Mouse (Mus musculus) lung, embryonic 16.5 days (tissue): ENCODE results near the gene Prss42. TPM values are rescaled to one million over a fixed set of nuclear protein-coding genes. Genes with fewer than 3 reads are reported as not detected.
A peak's percentile ranks its signal among the peaks of the same experiment; 100 is the strongest.

Experiments used
- ATAC-seq: fragments of 200-750 bp; cut with Nextera tagmentation; 2 replicates; pipeline ENCODE4 v1.8.0; 2017; ENCODE audit warnings: low read depth, mild to moderate bottlenecking, moderate library complexity
- H3K27ac ChIP-seq: fragments of 300-500 bp; sonication (generic); 2 replicates; pipeline ENCODE4 v1.5.1; 2014; ENCODE audit warnings: mild to moderate bottlenecking, control low read depth, low read length
- H3K27me3 ChIP-seq: fragments of 300-500 bp; sonication (generic); 2 replicates; pipeline ENCODE4 v1.6.1; 2014; ENCODE audit warnings: low read depth, low read length, mixed read lengths; ENCODE audit not compliant: control insufficient read depth, insufficient read depth
- H3K36me3 ChIP-seq: fragments of 300-500 bp; sonication (generic); 2 replicates; pipeline ENCODE4 v1.6.1; 2014; ENCODE audit warnings: low read length; ENCODE audit not compliant: control insufficient read depth, insufficient read depth
- H3K4me1 ChIP-seq: fragments of 300-500 bp; sonication (generic); replicated peaks from 2 replicates; pipeline ENCODE4 v1.6.1; 2014; ENCODE audit warnings: low read length, mixed read lengths; ENCODE audit not compliant: control insufficient read depth, insufficient read depth
- H3K4me2 ChIP-seq: fragments of 300-500 bp; sonication (generic); 2 replicates; pipeline ENCODE4 v1.6.1; 2014; ENCODE audit warnings: low read depth, low read length, control low read depth
- H3K4me3 ChIP-seq: fragments of 300-500 bp; sonication (generic); 2 replicates; pipeline ENCODE4 v1.5.1; 2014; ENCODE audit warnings: mild to moderate bottlenecking, low read length, control low read depth
- H3K9ac ChIP-seq: fragments of 300-500 bp; sonication (generic); 2 replicates; pipeline ENCODE4 v1.6.1; 2014; ENCODE audit warnings: low read length, control low read depth
- H3K9me3 ChIP-seq: fragments of 300-500 bp; sonication (generic); 2 replicates; pipeline ENCODE4 v1.6.1; 2016; ENCODE audit warnings: low read length; ENCODE audit not compliant: control insufficient read depth
- WGBS: fragments of 180-500 bp; shearing (Covaris S2); extraction: QIAGEN DNeasy Blood & Tissue Kit; methylation state at CpG from one replicate; pipeline ENCODE4 v1.1.7; 2014; 5-methylcytosine and 5-hydroxymethylcytosine counted together
- polyA plus RNA-seq: library from polyadenylated mRNA; unstranded; fragments of >200 nt; fragmentation: Nextera tagmentation; extraction: Ambion mirVana; gene quantifications from 2 replicates; pipeline ENCODE4 v1.2.1, GENCODE M21; 2015

Prss42 gene
- polyA plus RNA-seq, 1 experiment from 2014 or later = not detected

- Histone ChIP-seq H3K4me3 (peak overlapping the region; percentile 56), H3K9me3 (no peaks in the 10 kb centered on the region), H3K9ac (peak overlapping the region; percentile 69), H3K4me2 (peak overlapping the region; percentile 92), H3K36me3 (no peaks in the 10 kb centered on the region), H3K27ac (peak overlapping the region; percentile 58), H3K27me3 (no peaks in the 10 kb centered on the region), H3K4me1 (peaks cover 15% of the 10 kb centered on the region)
- under 1% methylated on average over 42 of the region's 43 CpGs for WGBS
- peak; percentile 94 for ATAC-seq
These were observed 16.7 kb upstream of the Prss42 start for GRCm38 (mm10) chr9:110781256-110781721.

DNA sequence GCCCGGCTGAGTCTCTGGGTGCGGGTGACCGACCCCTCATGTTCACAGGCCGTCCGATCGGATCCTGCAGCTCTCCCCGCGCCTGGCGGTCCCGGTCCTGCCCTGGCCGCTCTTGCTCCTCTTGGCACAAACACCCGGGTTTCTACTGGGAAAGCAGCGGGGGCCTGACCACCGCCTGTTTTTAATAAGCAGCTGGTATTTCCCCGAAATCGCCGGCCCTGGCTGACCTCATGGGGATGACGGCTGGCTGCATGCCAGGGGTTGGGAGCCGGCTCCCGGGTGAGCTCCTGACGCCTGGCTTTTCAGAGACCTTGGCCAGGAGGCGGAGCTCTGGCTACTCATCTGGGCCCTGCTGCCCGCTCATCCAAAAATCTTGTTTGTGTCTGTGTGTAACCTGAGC lies 16.2 kb upstream of the Prss42 start:
- Histone ChIP-seq H3K9me3 (no peaks in the 10 kb centered on the region), H3K9ac (peak overlapping the region; percentile 69), H3K4me3 (peak overlapping the region; percentile 56), H3K27ac (peak overlapping the region; percentile 58), H3K4me2 (peak overlapping the region; percentile 92), H3K27me3 (no peaks in the 10 kb centered on the region), H3K4me1 (peaks cover 15% of the 10 kb centered on the region), H3K36me3 (no peaks in the 10 kb centered on the region)
- peak; percentile 80 for ATAC-seq
- 0% methylated on average over 23 of the region's 23 CpGs for WGBS

DNA sequence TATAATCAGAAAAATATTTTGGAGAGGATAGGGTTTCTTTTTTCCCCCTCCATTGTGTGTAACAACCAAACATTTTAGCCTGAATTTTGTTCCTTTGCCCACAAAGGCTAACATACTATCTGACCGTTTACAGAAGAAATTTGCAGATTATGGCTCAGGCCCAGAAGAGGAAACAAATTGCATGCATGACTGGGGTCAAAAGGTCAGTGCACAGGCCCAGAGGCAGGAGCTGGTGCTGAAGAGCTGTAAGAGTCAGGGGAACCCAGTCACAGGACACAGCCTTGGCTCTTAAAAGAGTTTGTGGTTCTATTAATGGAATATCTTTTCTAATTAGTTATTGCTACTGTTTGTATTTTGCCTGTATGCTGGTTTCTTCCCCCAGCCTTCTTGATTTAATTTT lies 14.4 kb upstream of the Prss42 start:
- H3K4me2 ChIP-seq = no peak overlapping the region
- H3K36me3 ChIP-seq = no peaks in the 10 kb centered on the region
- no peak for ATAC-seq
- no peak overlapping the region for H3K9ac ChIP-seq
- WGBS = 26% methylated on average over 1 of the region's 1 CpGs
- H3K9me3 ChIP-seq = no peaks in the 10 kb centered on the region
- peaks cover 12% of the 10 kb centered on the region for H3K4me1 ChIP-seq
- no peaks in the 10 kb centered on the region for H3K27me3 ChIP-seq
- no peak overlapping the region for H3K4me3 ChIP-seq
- no peak overlapping the region for H3K27ac ChIP-seq

GRCm38 (mm10) chr9:110788169-110788568 lies 9.8 kb upstream of the Prss42 start:
- Histone ChIP-seq H3K4me2 (no peak overlapping the region), H3K36me3 (no peaks in the 10 kb centered on the region), H3K27me3 (no peaks in the 10 kb centered on the region), H3K4me1 (no peaks in the 10 kb centered on the region), H3K9ac (no peak overlapping the region), H3K9me3 (no peaks in the 10 kb centered on the region; the same call in 1 of the 2 replicates), H3K27ac (no peak overlapping the region), H3K4me3 (no peak overlapping the region)
- ATAC-seq = no peak
- WGBS = 83% methylated on average over 3 of the region's 3 CpGs

GRCm38 (mm10) chr9:110790462-110790861 lies 7.5 kb upstream of the Prss42 start:
- 0 out of 2 replicates have a peak, but pooled peaks have one; percentile 23 for ATAC-seq
- Histone ChIP-seq H3K27ac (no peak overlapping the region), H3K9me3 (no peaks in the 10 kb centered on the region; the same call in 1 of the 2 replicates), H3K4me3 (no peak overlapping the region), H3K4me1 (no peaks in the 10 kb centered on the region), H3K4me2 (no peak overlapping the region), H3K9ac (no peak overlapping the region), H3K36me3 (no peaks in the 10 kb centered on the region), H3K27me3 (no peaks in the 10 kb centered on the region)
- 51% methylated on average over 4 of the region's 4 CpGs for WGBS

DNA sequence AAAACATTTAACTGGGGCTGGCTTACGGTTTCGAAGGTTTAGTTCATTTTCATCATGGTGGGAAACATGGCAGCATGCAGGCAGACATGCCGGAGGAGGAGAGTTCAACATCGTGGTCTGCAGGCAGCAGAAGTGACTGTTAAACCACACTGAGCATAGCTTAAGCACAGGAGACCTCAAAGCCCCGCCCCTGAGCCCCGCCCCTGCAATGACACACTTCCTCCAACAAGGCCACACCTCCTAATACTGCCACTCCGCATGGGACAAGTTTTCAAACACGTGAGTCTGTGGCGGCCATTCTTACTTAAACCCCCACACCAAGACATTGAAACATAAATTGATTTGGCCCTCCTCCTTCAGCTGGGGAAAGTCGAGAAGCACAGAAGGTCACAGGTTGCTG lies 953 bp upstream of the Prss42 start:
- Histone ChIP-seq H3K27me3 (no peaks in the 10 kb centered on the region), H3K36me3 (no peaks in the 10 kb centered on the region), H3K9me3 (no peaks in the 10 kb centered on the region), H3K27ac (no peak overlapping the region), H3K4me3 (no peak overlapping the region), H3K4me1 (no peaks in the 10 kb centered on the region), H3K4me2 (no peak overlapping the region), H3K9ac (no peak overlapping the region)
- WGBS = 78% methylated on average over 10 of the region's 10 CpGs
- no peak for ATAC-seq

DNA sequence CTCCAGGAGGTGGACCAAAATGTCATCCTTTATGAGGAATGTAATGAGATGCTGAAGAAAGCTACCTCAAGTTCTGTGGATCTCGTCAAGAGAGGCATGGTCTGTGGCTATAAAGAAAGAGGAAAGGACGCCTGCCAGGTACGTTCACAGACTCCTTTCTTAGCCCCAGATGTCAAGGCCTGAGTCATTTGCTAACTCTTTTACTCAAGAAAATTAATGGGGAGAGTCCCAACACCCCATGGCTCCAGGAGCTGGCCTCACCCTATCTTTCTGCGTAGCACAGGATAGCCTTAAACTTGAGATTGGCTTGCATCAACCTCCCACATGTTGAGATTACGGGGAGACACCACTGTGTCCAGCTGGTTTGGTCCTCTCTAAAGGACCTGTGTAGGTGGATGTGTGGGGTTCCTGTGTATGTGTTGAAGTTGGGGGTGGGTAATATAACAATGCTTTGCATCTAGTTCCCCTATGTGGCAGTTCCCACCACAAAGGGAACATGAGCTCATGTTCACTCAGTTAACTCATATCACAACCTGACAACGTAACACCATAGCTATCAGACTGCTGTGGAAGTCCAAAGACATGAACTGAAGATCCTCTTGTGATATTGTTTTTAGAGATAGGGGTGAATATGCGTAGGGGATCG lies 3.0 kb downstream of the Prss42 start:
- no peak overlapping the region for H3K4me2 ChIP-seq
- no peaks in the 10 kb centered on the region for H3K27me3 ChIP-seq
- H3K9me3 ChIP-seq = no peaks in the 10 kb centered on the region
- no peak overlapping the region for H3K4me3 ChIP-seq
- H3K4me1 ChIP-seq = no peaks in the 10 kb centered on the region
- no peak overlapping the region for H3K9ac ChIP-seq
- no peaks in the 10 kb centered on the region for H3K36me3 ChIP-seq
- no peak for ATAC-seq
- no peak overlapping the region for H3K27ac ChIP-seq
- 82% methylated on average over 8 of the region's 8 CpGs for WGBS

DNA sequence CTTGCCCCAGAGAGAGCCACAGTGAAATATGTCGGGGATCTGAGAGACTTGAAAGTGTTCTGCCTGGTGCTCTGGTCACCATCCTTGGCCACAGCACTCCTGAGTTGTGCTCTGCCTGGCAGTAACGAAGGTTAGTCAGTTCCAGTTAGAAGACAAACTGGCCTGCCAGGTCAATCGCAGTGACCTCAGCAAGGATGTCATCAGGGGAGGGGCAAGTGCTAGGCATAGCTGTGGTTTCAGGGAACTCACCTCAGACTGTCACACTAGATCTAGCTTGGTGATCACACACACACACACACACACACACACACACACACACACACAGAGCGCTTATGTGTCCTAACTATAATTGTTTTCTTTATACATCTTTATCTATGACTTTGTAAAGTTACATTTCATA lies 5.3 kb downstream of the Prss42 start:
- no peak for ATAC-seq
- Histone ChIP-seq H3K36me3 (no peaks in the 10 kb centered on the region), H3K27me3 (no peaks in the 10 kb centered on the region), H3K4me3 (no peak overlapping the region), H3K27ac (no peak overlapping the region), H3K9me3 (no peaks in the 10 kb centered on the region), H3K4me2 (no peak overlapping the region), H3K9ac (no peak overlapping the region), H3K4me1 (no peaks in the 10 kb centered on the region)
- WGBS = 70% methylated on average over 4 of the region's 4 CpGs

DNA sequence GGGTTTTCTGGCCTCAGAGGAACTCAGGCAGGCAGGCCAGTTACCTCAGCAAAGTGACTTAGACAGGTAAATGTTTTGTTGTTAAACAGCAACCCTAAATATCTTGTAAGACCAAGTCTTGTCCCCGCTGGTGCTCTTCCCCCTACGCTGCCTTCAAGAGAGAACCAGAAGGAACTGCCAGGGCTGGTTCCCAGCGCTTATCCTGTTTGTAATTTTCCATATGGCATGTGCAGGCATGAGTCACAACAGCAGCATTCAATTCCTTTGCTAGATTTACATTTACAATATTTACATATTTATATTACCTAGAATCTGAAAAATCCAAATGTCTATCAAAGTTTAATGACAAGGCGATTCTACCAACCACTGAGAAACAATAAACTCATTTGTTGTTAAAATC lies 12.1 kb downstream of the Prss42 start:
- H3K4me1 ChIP-seq = no peaks in the 10 kb centered on the region
- WGBS = 81% methylated on average over 4 of the region's 4 CpGs
- no peak overlapping the region for H3K4me2 ChIP-seq
- H3K36me3 ChIP-seq = no peaks in the 10 kb centered on the region
- no peaks in the 10 kb centered on the region for H3K9me3 ChIP-seq
- H3K4me3 ChIP-seq = no peak overlapping the region
- no peak for ATAC-seq
- no peak overlapping the region for H3K27ac ChIP-seq
- H3K27me3 ChIP-seq = no peaks in the 10 kb centered on the region
- H3K9ac ChIP-seq = no peak overlapping the region
